Mouse (Mus musculus): ENCODE measurements around the gene Rp9. TPM values are rescaled to one million over a fixed set of nuclear protein-coding genes. Genes with fewer than 3 reads are reported as not detected.
"Not testable (repeated sequence)": the region's sequence is repeated elsewhere in the genome, so short reads cannot be mapped to it uniquely, and the experiment has no call there.

The Rp9 gene
- total RNA-seq, 2 experiments from 2014 or later, result 41.0 to 44.1 TPM

GRCm38 (mm10) chr9:22467371-22468169, 2.0 kb downstream of the Rp9 start:
- peak in 1 of 2 experiments; percentile 72 for DNase-seq (ENCODE audit: extremely low spot score in 1 of 2, low spot score in 2 of 2)
- intact Hi-C loops (cut with DNase I), result no loop called here

DNA sequence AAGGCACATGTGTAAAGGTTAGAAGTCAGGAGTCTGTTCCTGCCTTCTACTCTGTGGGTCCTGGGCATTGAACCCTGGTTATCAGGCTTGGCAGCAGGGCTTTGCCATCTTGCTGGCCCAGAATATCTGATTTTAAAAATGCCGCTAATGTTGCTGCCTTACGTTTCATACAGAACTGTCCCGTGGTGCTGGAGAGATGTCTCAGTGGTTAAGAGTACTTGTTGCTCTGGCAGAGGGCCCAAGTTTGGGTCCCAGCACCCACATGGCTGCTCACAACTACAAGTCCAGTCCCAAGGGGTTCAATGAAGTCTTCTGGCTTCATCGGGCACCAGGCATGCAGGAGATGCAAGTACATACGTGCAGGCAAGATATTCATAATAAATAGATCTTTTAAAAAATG, 3.3 kb downstream of the Rp9 start:
- DNase-seq (ENCODE audit: extremely low spot score in 1 of 2, low spot score in 2 of 2), result no peak
- intact Hi-C loops (cut with DNase I), result no loop called here

DNA sequence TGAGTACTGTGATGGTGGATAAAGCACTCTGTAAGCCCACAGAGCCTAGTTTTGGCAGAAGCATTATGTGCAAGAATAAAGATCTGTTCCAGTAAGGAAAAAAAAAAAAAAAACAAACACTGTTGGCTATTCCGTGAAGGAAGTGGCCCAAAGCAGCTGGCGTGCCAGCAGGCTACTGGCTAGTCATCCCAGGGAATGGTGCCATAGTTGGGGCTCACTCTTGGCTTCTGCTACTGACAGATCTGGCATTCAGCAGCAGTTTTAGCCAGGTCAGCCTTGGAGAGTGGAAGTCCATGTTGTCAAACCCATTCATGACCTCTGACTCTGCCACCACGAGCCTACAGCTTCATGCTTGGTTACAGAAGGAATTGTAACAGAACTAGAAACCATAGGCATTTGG, 7.6 kb downstream of the Rp9 start:
- intact Hi-C loops (cut with DNase I), result no loop called here
- DNase-seq (ENCODE audit: extremely low spot score in 1 of 2, low spot score in 2 of 2), result peak; percentile 44 to 45

- intact Hi-C loops (cut with DNase I), result no loop called here
Measured at GRCm38 (mm10) chr9:22457142-22457835, 12.3 kb downstream of the Rp9 start.

GRCm38 (mm10) chr9:22455041-22455440, 14.5 kb downstream of the Rp9 start:
- intact Hi-C loops (cut with DNase I), result no loop called here

More at GRCm38 (mm10) chr9:22457142-22457835, 12.3 kb downstream of the Rp9 start:
- DNase-seq (ENCODE audit: extremely low spot score in 1 of 2, low spot score in 2 of 2), result no peak

GRCm38 (mm10) chr9:22453990-22454389, 15.6 kb downstream of the Rp9 start, which contains the start of gene Gm17545:
TSS of gene Gm17545 (plus strand) at chr9:22454290.
- DNase-seq (ENCODE audit: extremely low spot score in 1 of 2, low spot score in 2 of 2); intact Hi-C loops (cut with DNase I): not testable (repeated sequence)

More at GRCm38 (mm10) chr9:22455041-22455440, 14.5 kb downstream of the Rp9 start:
- no peak for DNase-seq (ENCODE audit: extremely low spot score in 1 of 2, low spot score in 2 of 2)

DNA sequence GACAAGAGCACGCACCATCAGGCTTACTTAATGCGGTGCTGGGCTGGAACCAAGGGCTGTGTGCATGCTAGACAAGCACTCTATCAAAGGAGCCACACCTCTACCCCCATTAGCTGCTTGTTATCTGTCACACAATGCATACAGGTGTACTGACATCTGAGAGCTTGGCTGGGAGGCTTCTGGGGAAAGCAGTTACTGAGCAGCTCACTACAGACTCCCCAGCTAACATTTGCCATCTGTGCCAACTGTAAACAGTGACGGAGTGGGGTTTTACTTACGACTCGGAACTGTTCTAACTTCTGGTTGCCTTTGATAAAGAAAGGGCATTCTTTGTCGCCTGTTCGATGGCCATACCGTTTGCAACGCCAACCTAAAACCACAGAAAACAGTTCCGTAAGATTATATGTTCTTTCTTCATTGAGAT, 16.0 kb downstream of the Rp9 start:
- intact Hi-C loops (cut with DNase I), result no loop called here
- no peak for DNase-seq (ENCODE audit: extremely low spot score in 1 of 2, low spot score in 2 of 2)

DNA sequence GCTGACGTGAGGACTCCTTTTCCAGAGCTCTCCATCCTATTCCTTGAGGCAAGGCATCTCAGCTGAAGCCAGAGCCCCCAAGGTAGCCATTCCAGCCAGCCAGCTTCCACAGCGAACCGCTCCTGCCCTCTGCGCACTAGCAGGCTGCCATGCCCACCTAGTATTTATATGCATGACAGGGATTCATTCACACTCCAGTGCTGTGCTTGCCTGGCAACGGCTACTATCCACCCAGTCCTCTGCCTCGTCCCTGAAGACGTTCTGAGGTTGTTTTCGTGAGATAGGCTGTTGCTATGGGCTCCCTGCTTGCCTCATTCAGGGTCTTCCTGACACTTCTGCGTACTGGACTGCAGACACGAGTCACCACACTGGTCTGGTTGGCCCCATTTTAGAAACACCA, 16.8 kb downstream of the Rp9 start:
- DNase-seq (ENCODE audit: extremely low spot score in 1 of 2, low spot score in 2 of 2), result peak in 1 of 2 experiments; percentile 32
- intact Hi-C loops (cut with DNase I), result no loop called here

- intact Hi-C loops (cut with DNase I), result no loop called here
- no peak for DNase-seq (ENCODE audit: extremely low spot score in 1 of 2, low spot score in 2 of 2)
Measured at GRCm38 (mm10) chr9:22449209-22449608, 20.3 kb downstream of the Rp9 start.

- peak in 1 of 2 experiments; percentile 31 for DNase-seq (ENCODE audit: extremely low spot score in 1 of 2, low spot score in 2 of 2)
- intact Hi-C loops (cut with DNase I), result no loop called here
Measured at GRCm38 (mm10) chr9:22448420-22448819, 21.1 kb downstream of the Rp9 start.

DNA sequence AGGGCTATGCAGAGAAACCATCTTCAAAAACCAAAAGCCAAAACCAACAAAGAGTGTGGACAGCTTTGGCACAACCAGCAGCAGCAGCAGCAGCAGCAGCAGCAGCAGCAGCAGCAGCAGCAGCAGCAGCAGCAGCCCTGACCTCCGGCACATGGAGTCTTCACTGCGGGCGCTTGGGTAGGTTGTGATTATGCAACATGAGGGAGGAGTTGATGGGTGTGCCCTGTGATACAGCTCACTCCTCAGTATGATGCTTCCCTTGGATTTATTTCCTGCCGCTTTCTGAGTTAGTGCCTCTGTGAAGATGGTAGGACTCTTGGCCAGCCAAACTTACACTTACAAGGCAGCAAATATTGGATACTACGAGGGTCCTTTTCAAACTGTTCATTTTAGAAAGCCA, 22.3 kb downstream of the Rp9 start:
- intact Hi-C loops (cut with DNase I), result no loop called here
- DNase-seq (ENCODE audit: extremely low spot score in 1 of 2, low spot score in 2 of 2), result no peak

DNA sequence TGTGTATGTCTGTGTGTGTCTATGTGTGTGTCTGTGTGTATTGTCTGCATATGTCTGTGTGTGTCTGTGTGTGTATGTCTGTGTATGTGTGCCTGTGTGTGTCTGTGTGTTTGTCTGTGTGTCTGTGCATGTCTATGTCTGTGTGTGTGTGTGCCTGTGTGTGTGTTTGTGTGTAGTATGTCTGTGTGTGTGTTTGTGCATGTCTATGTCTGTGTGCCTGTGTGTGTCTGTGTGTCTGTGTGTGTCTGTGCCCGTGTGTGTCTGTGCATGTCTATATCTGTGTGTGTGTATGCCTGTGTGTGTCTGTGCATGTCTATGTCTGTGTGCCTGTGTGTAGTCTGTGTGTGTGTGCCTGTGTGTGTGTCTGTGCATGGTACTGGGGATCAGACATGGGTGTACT, 24.4 kb downstream of the Rp9 start:
- DNase-seq (ENCODE audit: extremely low spot score in 1 of 2, low spot score in 2 of 2), result no peak
- intact Hi-C loops (cut with DNase I), result no loop called here

- DNase-seq (ENCODE audit: extremely low spot score in 1 of 2, low spot score in 2 of 2), result no peak
- intact Hi-C loops (cut with DNase I), result no loop called here
Measured at GRCm38 (mm10) chr9:22443157-22443556, 26.4 kb downstream of the Rp9 start.

DNA sequence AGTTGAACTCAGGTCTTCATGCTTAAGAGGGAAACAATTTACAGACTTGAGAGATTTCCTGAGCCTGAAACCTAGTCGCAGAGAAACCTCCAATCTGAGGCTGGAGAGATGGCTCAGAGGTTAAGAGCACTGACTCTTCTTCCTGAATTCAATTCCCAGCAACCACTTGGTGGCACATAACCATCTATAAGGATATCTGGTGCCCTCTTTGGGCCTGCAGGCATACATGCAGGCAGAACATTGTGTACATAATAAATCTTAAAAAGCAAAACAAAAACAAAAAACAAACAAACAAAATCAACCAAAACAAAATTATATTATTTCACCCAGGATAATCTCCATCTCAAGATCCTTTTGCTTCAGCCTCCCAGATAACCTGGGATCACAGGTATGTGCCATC, 30.7 kb downstream of the Rp9 start:
- intact Hi-C loops (cut with DNase I), result no loop called here

DNA sequence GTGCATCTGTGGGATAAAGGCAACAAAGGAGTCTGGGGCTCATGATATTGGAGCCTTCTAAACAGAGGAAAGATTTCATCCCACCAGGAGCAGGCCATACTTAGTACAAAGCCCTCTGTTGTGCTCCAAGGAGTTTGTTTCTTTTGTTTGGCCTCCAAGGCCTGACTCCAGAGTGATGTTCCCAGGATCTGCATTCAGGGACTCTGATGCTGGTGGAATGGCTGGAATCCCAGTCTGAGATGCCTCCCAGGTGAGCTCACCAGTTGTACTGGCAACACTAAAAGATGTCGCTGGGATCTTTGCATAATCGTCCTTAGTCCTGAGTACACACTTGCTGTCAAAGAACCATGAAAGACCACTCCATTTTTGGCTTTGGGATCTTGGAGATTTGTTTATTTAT, 35.4 kb downstream of the Rp9 start:
- DNase-seq (ENCODE audit: extremely low spot score in 1 of 2, low spot score in 2 of 2), result no peak
- intact Hi-C loops (cut with DNase I), result no loop called here

More for the DNA sequence above, 30.7 kb downstream of the Rp9 start:
- DNase-seq (ENCODE audit: extremely low spot score in 1 of 2, low spot score in 2 of 2), result no peak

GRCm38 (mm10) chr9:22433221-22433620, 36.3 kb downstream of the Rp9 start:
- no peak for DNase-seq (ENCODE audit: extremely low spot score in 1 of 2, low spot score in 2 of 2)

DNA sequence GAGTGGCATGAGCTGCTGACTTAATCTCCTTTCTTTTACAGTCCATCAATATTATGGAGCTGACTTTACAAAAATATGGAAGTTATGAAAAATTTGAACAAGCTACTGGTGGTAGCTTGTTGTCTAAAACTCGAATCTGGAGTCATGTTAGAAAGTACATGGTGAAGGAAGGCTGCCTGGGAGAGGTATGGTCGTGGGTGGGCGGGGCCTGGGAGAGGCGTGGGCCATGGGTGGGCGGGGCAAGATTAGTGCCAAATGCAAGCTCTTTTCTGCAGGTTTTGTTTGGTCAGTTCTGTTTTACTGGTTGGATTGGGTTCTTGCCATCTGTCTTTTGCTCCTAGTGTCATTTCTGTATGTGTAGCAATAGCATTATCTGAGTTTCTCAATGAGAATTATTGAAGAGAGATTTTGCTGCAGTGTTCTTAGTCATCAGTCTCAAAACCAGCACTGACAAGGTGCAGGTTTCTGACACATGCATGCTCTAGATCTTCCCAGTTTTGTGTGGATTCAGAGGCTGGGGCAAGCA, 39.2 kb downstream of the Rp9 start:
- intact Hi-C loops (cut with DNase I), result no loop called here
- no peak for DNase-seq (ENCODE audit: extremely low spot score in 1 of 2, low spot score in 2 of 2)

More at GRCm38 (mm10) chr9:22433221-22433620, 36.3 kb downstream of the Rp9 start:
- intact Hi-C loops (cut with DNase I), result no loop called here

DNA sequence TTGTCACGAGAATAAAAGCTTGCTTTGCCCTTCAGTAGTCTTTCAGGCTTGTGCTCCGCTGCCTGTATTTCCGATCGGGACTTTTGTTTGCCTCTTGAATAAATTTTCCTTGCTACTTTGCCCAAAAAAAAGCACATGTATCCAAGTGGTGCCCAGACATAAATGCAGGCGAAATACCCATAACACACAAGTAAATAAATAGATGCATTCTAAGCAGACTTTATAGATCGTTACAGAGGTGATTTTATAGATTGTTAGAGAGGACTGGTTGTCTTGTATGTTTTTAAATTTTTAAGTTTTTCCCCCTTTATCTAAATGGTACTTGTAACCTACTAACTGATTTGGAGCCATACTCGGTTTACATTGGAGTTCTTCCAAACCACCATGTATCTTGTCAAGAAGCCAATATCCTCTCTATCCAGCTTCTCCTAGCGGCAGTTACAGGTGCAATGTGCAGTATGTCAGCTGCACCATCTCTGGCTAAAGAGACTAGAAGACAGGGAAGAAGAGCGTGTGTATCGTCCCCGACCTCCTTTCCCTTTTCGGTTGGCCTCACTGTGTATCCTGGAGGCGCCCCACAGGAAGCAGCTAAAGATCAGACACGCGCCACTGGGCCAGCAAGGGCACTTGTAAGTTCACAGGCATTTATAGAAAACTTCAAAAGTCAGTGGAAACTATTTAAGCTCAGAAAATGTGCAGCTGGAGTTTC, 39.9 kb downstream of the Rp9 start:
- intact Hi-C loops (cut with DNase I), result no loop called here
- DNase-seq (ENCODE audit: extremely low spot score in 1 of 2, low spot score in 2 of 2), result no peak
